Mouse (Mus musculus): ENCODE results near the gene Pofut2. TPM values are rescaled to one million over a fixed set of nuclear protein-coding genes. Genes with fewer than 3 reads are reported as not detected.
"Not testable (repeated sequence)": the region's sequence is repeated elsewhere in the genome, so short reads cannot be mapped to it uniquely, and the experiment has no call there.

Pofut2 gene
- total RNA-seq, 2 experiments from 2014 or later, result 33.4 to 37.9 TPM

DNA sequence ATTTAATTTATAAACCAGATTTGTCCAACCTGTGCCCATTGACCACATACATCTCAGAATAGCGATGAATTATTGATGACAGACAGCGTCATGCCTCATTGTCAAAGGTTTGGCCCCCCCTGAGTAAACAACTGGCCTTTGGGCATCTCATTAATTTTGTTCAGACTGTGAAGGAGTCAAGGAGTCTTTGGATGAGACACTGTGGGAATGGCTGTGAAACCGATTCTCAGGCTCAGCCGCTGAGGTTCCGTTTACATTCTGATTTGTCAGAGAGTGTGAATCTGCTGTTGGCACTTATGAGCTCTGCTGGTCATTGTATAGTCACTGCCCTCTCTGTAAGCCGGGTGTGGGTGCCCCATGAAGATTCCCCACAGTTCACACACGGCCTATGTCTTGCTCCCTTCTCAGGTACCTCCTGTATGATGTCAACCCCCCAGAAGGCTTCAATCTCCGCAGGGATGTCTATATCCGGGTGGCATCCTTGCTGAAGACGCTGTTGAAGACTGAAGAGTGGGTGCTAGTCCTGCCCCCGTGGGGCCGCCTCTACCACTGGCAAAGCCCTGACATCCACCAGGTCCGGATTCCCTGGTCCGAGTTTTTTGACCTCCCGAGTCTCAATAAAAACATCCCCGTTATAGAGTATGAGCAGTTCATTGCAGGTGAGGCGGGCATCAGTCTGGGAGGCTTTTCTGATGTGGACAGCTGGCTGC lies 1.3 kb downstream of the Pofut2 start:
- DNase-seq (ENCODE audit: low spot score in 2 of 2), result no peak

DNA sequence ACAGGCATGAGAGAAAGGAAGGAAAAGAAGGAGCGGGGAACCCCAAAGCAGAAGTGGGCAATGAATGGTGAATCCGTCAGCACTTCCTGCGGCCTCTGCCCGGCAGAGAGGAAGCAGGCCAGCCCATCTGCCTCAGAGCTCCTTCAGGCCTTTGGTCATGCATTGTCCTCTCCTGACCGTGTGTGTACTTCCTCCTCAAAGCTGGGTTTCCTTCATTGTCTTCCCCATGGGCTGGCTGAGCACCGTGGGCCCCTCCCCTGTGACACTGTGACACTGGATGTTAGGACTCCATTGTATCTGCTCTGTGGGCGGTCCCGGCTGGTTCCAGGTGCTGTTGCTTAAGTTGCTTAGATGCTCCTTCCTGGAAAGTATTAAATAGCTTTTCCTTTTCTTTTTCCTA lies 7.3 kb downstream of the Pofut2 start:
- DNase-seq (ENCODE audit: low spot score in 2 of 2), result no peak

DNA sequence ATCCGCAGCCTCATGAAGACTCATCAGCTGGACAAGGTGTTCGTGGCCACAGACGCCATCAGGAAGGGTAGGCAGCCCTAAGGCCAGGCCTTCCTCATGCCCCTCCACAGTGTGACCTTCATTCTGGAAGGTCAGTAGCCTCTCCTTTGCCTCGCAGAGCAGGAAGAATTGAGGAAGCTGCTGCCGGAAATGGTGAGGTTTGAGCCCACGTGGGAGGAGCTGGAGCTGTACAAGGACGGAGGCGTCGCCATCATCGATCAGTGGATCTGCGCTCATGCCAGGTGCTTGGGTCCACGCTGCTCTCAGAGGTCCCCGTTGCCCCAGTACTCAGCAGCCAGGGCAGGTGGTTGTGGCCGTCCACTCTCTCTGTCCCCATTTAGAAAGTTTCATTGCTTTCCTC lies 8.0 kb downstream of the Pofut2 start:
- DNase-seq (ENCODE audit: low spot score in 2 of 2), result no peak

DNA sequence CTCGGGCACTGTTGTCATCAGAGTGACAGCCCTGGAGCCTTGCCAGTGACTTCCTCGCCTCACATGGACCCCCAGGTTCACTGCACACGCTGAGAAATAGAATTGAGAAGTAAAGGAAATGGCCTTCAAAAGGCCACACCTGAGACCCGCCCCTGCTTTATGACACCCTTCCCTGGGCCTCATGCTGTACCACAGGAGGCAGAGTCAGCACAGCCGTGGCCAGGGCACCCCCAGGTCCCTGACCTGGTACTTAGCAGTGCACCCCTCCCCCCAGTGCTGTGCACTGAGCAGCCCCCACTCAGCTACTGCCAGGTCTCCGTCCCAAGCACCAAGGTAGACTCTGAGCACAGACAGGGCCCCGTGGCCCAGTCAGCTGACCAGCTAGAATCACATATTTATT lies 10.1 kb downstream of the Pofut2 start:
- DNase-seq (ENCODE audit: low spot score in 2 of 2), result no peak

DNA sequence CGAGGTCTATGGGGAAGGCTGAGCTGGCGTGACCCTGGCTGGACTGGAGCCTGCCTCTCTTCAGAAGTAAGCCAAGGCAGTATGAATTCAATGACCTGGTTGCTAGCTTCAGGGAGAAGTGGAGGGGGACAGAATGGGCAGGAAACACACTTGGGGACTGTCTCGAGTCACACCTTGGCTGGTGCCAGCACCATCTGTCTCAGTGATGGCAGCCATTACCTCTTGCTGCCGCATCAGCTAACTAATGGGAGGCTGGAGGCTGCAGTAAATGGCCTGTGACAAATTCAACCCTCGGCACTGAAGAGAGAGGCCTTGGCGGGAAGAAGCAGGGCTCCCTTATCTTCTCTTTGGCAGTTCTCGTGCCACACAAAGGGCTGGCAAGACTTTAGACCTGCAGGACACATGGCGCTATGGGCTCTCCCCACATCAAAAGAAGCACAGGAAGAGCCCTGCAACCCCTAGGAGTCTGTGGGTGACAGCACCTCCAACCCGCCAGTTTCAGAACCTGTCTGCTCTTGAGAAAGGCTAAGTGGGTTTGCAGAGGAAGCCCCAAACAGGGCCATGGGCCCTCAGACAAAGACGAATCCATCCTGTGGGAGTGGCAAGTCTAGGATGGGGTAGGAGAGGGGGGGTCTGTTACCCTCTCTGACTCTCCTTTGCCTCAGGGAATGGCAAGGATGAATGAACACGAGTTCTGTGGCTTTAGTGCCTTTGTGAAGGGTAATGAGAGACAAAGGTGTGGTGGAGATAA lies 14.1 kb downstream of the Pofut2 start:
- no peak for DNase-seq (ENCODE audit: low spot score in 2 of 2)

DNA sequence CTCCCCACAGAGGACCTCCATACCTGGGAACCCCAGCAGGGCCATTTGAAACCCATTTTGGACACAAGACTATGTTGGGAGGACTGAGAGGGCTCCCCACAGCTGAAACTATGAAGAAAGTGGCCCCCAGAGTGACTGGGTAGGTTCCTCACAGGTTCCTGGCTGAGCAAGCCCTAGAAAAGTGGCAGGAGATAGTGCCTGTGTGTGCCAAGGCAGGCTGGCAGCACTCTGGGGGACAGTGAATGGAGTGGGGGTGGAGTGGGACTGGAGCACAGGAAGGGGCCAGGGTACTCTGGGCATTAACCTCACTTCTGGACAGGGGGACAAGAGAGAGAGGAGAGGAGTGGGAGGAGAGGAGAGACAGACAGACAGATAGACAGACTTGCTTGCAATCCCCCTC lies 14.8 kb downstream of the Pofut2 start:
- no peak for DNase-seq (ENCODE audit: low spot score in 2 of 2)

DNA sequence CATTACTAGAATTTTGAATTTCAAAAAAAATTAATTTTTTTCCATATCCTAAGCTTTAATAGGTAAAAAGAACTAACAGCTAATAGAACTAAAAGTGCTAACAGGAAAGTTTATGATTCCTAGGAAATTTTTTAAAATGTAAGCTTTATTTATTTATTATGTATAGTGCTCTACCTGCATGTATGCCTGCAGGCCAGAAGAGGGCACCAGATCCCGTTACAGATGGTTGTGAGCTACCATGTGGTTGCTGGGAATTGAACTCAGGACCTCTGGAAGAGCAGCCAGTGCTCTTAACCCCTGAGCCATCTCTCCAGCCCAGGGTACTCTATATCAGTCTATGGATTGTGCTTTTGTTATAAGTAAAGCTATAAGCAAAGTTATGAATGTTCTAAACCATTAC lies 23.1 kb downstream of the Pofut2 start:
- not testable (repeated sequence) for DNase-seq (ENCODE audit: low spot score in 2 of 2)

DNA sequence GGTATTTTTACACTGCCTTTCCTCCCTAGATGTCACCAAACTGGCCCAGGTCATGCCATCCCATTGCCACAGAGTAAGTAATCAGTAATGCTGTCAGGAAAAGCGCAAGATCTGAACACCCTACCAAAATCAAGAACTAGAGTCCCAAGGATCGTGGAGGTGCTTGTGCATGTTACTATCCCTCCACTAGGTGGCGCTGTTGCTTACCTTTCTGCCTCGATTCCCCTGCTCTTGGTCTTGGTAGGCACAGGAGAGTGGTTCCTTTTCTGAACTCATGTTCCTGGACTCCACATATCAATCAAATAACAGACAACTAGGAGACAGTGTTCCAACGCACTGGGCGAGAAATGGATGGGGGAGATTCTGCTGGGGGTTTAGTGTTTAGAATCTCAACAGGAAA lies 23.8 kb downstream of the Pofut2 start:
- DNase-seq (ENCODE audit: low spot score in 2 of 2), result peak; percentile 80 to 85

DNA sequence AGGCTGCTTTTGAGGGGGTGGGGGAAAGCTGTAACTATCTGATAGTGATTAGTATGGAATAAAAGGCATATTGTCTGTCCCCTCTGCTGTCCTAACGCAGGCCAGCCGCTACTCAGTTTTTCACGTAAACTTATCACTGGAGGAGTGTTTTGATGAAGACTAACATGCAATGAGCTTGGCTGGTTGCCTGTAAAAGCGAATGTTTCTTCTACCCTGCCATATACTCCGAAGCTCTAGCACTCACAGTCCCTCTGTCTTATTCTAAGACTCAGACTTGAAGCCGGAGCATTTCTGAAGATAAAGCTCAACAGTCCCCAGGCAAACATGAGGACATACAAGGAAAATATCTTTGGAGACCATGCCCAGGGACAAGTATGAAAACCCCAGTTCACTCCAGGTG lies 25.8 kb downstream of the Pofut2 start:
- no peak for DNase-seq (ENCODE audit: low spot score in 2 of 2)

DNA sequence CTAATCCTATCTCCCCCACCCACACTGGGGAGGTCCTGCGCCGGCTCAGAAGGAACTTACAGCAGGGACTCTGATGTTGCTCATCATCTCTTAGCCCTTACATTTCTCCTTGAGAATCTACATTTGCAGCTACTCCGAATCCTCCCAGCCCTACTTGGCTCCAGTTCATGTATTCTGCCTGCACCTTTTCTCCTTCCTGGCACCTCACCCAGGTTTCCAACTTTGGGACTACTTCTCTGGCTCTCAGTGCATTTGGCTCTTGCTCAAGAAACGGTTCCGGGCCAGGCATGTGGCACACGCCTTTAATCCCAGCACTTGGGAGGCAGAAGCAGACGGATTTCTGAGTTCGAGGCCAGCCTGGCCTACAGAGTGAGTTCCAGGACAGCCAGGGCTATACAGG lies 28.6 kb downstream of the Pofut2 start:
- DNase-seq (ENCODE audit: low spot score in 2 of 2), result no peak

DNA sequence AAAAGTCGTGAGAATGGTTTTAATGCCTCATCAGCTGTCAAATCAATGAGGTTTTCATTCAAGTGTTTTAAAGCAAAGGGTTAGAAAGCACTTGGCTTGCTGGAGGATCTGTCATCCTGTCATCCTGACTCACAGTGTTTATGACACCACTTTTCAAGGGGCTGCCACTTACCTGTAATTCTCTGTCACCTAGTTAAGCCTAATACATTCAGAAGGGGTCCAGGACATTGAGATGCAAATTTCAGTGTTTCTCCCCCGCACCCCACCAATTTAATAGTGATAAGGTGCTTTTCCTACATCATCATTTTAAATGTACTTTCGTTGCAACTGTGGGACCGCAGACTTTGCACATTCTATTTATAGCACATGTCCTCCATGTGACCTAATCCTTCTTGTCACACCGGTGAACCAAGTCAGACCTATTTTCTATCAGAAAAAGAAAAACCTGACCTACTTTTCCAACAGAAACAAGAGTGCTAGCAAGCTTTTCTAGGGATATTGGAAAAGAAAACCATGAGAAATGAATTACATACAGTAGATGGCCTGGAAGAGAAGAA lies 29.7 kb downstream of the Pofut2 start:
- DNase-seq (ENCODE audit: low spot score in 2 of 2), result no peak

DNA sequence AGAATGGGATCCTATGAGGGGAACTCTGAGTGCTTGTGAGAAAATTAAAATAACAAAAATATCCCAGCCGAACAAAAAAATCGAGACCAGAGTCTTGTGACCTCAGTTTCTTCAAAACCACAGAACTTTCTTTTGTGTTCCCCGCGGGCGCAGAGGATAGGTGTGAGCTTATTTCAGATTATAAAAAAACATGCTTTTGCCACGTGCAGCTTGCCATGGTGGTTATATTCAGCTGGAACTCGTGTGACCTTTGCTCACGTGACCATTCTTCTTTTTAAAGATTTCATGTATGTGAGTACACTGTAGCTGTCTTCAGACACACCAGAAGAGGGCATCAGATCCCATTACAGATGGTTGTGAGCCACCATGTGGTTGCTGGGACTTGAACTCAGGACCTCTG lies 30.5 kb downstream of the Pofut2 start:
- DNase-seq (ENCODE audit: low spot score in 2 of 2), result no peak

DNA sequence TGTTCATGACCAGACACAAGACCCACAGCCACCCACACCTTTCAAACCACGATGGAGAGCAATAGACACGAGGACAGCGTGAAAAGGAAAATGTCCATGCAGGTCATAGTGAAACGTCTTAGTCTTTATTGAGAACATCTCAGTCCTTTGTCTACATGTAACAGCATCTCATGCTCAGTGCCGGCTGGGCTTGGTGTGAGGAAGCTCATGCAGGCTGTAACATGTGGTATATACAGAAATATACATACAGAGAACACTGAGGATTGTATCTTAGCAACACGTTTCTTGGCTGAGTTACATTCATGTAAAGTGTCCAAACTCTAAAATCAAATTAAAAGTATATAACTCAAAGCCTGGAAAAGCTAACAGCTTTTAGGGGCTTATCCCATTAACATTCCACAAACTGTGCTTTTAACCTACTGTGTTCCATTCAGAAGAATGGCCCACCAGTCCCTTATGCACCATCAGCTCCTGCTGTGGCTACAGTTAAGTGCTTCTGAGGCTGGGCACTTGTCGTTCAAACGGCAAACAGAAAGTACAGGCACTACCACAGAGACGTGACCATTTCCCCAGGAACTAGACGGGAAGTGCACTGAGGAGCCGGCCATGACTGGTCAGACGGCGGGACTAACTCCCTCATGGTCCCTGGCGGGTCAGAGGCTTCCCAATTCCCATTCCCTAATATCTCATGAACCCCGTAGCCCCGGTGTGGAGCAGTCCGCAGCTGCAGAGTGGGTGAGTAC lies 31.8 kb downstream of the Pofut2 start:
- DNase-seq (ENCODE audit: low spot score in 2 of 2), result no peak

DNA sequence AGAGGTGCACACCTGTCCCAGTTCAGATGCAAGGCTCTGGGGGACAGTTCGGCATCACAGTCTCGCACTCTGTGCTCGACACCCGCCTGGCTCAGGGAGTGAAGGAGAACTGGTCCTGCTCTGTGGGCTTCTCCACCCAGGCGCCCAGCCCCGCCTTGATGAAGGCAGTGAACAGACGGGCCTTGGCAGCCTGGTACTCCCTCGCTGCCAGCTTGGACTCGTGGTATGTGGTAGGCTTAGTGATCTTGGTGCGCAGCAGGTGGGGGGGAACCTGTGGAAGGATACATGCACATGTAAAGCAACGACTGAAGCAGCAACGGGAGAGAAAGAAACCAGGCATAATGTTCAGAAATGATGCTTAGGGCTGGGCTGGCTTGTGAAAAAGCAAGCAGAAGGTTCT lies 35.7 kb downstream of the Pofut2 start:
- DNase-seq (ENCODE audit: low spot score in 2 of 2), result peak; percentile 26 to 36

DNA sequence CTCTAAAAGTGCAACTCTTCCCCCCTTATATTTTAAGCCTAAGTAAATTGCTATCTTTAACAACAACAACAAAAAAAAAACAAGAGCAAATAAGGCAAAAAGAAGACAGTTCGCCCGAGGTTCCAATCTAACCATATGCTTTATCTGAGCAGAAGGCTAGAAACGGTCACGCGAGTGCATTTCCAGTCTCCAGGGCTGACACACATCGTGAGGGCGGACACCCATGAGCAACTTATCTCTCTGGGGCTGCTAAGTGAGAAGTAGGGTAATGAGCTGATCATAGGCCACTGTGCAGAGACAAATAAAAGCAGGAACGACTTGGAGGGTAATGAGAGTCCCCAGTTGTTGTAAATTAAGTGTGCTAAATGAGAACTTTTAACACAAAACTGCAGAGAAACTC lies 39.6 kb downstream of the Pofut2 start:
- DNase-seq (ENCODE audit: low spot score in 2 of 2), result no peak

DNA sequence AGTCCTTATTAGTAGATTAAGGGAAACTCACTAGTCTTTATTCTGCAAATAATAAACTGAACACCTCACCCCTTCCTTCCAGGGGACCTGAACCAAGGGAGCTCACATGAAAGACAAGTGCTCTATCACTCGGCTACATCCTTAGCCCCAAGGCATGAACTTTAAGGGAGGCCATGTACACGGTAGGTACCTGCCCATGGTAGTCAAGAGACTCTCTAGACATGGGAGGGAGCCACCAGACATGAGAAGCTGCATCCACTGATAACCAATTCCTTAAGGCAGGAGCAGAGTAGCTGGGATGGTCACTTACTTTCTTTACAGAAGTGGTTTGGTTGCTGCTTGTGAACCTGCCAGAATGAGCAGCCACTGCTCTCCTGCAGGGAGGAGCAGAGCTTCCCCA lies 40.2 kb downstream of the Pofut2 start:
- no peak for DNase-seq (ENCODE audit: low spot score in 2 of 2)

DNA sequence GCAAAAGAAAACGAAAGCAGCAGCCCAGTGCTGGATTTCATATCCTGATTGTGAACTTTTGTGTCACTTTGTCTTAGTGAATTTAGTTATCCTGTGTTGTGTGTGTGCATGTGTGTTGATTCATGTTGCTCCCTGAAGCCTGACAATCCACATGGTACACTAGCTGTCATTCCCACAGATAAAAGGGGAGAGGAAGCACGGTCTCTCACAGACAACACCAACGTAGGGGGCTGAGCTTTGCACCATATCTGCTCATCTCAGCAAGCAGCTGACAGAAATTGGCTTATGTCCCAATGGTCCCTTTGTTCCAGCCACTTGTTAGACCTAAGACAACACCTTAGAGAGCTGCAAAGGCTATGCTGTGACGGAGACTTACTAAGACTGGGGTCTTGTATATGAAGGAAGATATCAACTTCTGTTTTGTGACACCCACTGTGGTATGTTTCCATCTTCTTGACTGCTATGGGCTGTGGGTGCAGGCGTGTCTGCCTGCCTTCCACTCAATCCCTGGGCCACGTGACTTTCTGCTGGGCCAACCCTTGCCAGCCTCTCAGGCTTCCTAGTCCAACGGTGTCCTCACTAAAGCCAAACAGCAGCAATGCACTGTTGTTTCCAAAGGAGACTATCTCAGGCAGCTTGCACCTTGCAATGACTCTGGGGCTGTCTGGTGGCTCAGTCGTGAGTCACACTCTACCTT lies 41.4 kb downstream of the Pofut2 start:
- no peak for DNase-seq (ENCODE audit: low spot score in 2 of 2)

DNA sequence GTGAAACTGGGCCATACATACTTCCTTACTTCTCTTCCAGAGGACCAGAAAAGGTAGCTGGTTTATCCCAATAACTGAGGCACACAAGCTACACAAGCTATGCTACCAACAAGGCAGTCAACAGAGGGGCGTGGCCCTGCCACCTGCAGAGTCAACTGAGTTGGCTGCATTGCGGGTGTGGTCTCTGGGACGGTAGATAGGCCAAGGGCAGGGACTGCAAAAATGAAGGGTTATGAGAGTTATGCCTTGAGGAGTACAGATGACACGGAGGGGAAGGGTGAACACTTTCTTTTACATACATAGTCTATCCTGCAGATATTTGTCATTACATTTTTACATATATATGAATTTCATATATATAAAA lies 41.9 kb downstream of the Pofut2 start:
- no peak for DNase-seq (ENCODE audit: low spot score in 2 of 2)

DNA sequence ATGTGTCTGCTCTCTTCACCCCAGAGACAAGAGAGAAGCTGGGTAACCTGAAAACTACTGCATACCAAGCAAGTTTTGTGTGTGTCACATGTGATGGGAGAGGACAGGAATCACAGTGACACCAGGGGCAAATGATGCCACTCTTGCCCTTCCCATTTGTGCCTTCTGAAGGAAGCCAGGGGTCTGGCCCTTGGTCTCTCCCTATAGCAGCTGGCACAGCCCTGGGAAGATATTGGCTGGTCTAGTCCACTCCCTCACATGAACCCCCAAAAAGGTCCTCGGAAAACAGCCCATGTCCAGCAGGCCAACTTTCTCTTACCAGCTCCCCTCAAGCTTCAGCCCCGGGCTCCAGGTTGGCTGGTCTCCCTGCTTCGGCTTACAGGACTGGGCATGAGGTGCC lies 45.3 kb downstream of the Pofut2 start:
- DNase-seq (ENCODE audit: low spot score in 2 of 2), result no peak

DNA sequence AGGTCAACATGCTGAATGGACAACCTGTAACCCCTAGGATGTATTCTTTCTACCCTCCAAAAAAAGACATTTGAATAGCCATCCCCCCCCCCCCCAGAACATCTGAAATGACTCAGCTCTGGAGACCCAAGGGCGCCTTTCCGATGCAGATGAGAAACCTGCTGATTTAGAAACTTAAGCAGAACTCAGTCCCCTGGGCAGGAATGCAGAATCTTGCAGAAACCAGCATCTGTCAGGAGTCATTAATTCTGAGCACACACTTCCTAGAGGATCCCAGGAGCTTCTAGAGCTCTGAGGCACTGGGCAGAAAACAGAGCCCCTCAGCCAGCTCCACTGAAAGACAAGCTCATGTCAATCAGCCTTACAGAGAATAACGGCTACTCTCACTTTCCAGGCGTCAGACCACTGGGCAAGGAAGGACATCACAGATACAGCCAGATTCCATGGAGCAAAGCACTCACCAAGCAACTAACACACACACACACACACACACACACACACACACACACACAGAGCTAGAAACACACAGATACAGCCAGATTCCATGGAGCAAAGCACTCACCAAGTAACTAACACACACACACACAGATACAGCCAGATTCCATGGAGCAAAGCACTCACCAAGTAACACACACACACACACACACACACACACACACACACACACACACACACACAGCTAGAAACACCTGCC lies 46.0 kb downstream of the Pofut2 start:
- DNase-seq (ENCODE audit: low spot score in 2 of 2), result no peak

DNA sequence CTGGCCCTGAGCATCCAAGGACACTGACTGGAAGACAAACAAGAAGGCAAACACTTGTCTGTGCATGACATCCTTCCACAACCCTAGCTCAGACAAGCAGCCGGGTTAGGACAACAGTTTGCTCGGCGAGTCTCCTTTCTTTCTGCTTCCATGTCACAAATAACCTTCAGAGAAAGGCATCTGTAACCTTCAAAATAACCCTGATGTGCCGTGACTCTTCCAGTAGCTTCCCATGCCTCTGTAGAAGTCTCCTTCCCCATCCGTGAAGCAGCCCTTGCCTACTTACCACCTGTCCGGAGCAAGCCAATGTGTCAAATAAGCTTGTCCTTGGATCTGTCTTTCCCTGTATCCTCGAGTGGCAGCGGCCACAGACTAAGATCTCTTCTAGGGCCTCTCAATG lies 46.7 kb downstream of the Pofut2 start:
- DNase-seq (ENCODE audit: low spot score in 2 of 2), result no peak

Data from left cerebral cortex, adult 18-20 months (tissue).